Mouse (Mus musculus) intestine, postnatal 0 days (tissue): ENCODE measurements around the gene Dmxl2. TPM values are rescaled to one million over a fixed set of nuclear protein-coding genes. Genes with fewer than 3 reads are reported as not detected.
A peak's percentile ranks its signal among the peaks of the same experiment; 100 is the strongest.

Experiments used
- ATAC-seq: fragments of 200-750 bp; cut with Nextera tagmentation; 2 replicates; pipeline ENCODE4 v1.8.0; 2017; ENCODE audit warnings: mild to moderate bottlenecking, moderate TSS enrichment, moderate library complexity
- H3K27ac ChIP-seq: fragments of 300-500 bp; sonication (generic); 2 replicates; pipeline ENCODE4 v1.5.1; 2014; ENCODE audit warnings: mild to moderate bottlenecking, low read depth, low read length, moderate library complexity
- H3K27me3 ChIP-seq: fragments of 300-500 bp; sonication (generic); replicated peaks from 2 replicates; pipeline ENCODE4 v1.6.1; 2014; ENCODE audit warnings: low read length, mixed read lengths; ENCODE audit not compliant: control insufficient read depth, insufficient read depth
- H3K36me3 ChIP-seq: fragments of 300-500 bp; sonication (generic); 2 replicates; pipeline ENCODE4 v1.6.1; 2014; ENCODE audit warnings: mild to moderate bottlenecking, moderate library complexity; ENCODE audit not compliant: control insufficient read depth, insufficient read depth
- H3K4me1 ChIP-seq: fragments of 300-500 bp; sonication (generic); replicated peaks from 2 replicates; pipeline ENCODE4 v1.6.1; 2014; ENCODE audit warnings: antibody characterized with exemption, low read length, mixed read lengths; ENCODE audit not compliant: control insufficient read depth, insufficient read depth
- H3K4me2 ChIP-seq: fragments of 300-500 bp; sonication (generic); replicated peaks from 2 replicates; pipeline ENCODE4 v1.6.1; 2014; ENCODE audit warnings: low read depth, mild to moderate bottlenecking, moderate library complexity
- H3K4me3 ChIP-seq: fragments of 300-500 bp; sonication (generic); 2 replicates; pipeline ENCODE4 v1.5.1; 2014; ENCODE audit warnings: low read depth, low read length
- H3K9ac ChIP-seq: fragments of 300-500 bp; sonication (generic); 2 replicates; pipeline ENCODE4 v1.6.1; 2014; ENCODE audit warnings: mild to moderate bottlenecking, low read depth, low read length
- H3K9me3 ChIP-seq: fragments of 300-500 bp; sonication (generic); 2 replicates; pipeline ENCODE4 v1.6.1; 2016; ENCODE audit warnings: mixed run types; ENCODE audit not compliant: control insufficient read depth
- CTCF ChIP-seq: sonication (generic); IDR thresholded peaks from 2 replicates; pipeline ENCODE4 v1.5.1; 2016; ENCODE audit warnings: low read depth, mild to moderate bottlenecking, control low read depth, antibody characterized with exemption, moderate library complexity
- WGBS: fragments of 180-500 bp; shearing (Covaris S2); extraction: QIAGEN DNeasy Blood & Tissue Kit; methylation state at CpG from one replicate; pipeline ENCODE4 v1.1.7; 2014; 5-methylcytosine and 5-hydroxymethylcytosine counted together
- polyA plus RNA-seq: library from polyadenylated mRNA; unstranded; fragments of >200 nt; fragmentation: Nextera tagmentation; extraction: Ambion mirVana; gene quantifications from 2 replicates; pipeline ENCODE4 v1.2.1, GENCODE M21; 2015

Dmxl2 gene
- polyA plus RNA-seq, 1 experiment from 2014 or later, result 5.2 TPM

DNA sequence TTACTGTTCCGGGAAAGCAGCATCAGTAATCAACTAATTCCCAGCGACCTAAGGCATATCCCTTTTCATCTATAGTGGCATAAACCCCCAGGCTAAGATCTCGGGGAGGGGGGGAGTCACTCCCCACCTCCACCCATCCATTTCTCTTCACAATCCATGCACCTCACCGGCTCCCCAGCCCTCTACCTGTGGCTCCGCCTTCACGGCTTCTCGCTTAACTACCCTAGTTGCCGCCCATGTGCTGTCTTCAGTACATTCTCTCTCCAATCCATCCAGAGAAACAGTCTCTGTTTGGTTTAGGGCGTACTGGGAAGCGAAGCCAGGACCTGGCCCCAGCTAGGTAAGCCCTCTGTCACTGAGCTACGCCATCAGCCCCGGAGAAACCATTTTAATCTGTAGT lies 1.4 kb upstream of the Dmxl2 start:
- Histone ChIP-seq H3K4me1 (no peaks in the 10 kb centered on the region), H3K9ac (no peak overlapping the region), H3K36me3 (no peaks in the 10 kb centered on the region), H3K4me2 (peak overlapping the region; percentile 100), H3K27ac (no peak overlapping the region), H3K9me3 (no peaks in the 10 kb centered on the region), H3K27me3 (0 out of 2 replicates have a peak, but pooled peaks cover 2% of the 10 kb centered on the region), H3K4me3 (peak overlapping the region; percentile 65; the same call in 1 of the 2 replicates)
- TF ChIP-seq CTCF, result no peak
- ATAC-seq, result no peak
- WGBS, result 7% methylated on average over 12 of the region's 12 CpGs

DNA sequence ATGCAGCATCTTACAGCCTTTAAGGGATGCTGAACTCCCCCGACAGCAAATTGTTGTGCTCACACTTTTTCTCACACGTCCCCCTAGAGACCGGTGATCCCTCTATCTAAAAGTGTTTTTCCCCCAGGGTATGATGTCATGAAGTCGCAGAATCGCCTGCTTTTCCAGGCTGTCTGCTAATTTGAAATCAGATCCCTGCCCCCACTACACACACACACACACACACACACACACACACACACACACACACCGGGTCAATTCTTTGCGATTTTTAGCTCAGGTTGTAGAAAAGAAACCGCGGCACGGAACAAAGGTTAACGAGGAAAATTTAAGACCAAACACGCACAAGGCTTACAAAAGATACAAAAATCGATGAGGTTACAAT lies 677 bp upstream of the Dmxl2 start:
- no peaks in the 10 kb centered on the region for H3K9me3 ChIP-seq
- peak overlapping the region; percentile 65 for H3K4me3 ChIP-seq
- peak overlapping the region; percentile 79; the same call in 1 of the 2 replicates for H3K9ac ChIP-seq
- H3K27me3 ChIP-seq, result 0 out of 2 replicates have a peak, but pooled peaks cover 2% of the 10 kb centered on the region
- H3K4me1 ChIP-seq, result no peaks in the 10 kb centered on the region
- no peak overlapping the region for H3K27ac ChIP-seq
- ATAC-seq, result no peak
- H3K4me2 ChIP-seq, result peak overlapping the region; percentile 100
- no peak for TF ChIP-seq CTCF
- 3% methylated on average over 13 of the region's 13 CpGs for WGBS
- no peaks in the 10 kb centered on the region for H3K36me3 ChIP-seq

DNA sequence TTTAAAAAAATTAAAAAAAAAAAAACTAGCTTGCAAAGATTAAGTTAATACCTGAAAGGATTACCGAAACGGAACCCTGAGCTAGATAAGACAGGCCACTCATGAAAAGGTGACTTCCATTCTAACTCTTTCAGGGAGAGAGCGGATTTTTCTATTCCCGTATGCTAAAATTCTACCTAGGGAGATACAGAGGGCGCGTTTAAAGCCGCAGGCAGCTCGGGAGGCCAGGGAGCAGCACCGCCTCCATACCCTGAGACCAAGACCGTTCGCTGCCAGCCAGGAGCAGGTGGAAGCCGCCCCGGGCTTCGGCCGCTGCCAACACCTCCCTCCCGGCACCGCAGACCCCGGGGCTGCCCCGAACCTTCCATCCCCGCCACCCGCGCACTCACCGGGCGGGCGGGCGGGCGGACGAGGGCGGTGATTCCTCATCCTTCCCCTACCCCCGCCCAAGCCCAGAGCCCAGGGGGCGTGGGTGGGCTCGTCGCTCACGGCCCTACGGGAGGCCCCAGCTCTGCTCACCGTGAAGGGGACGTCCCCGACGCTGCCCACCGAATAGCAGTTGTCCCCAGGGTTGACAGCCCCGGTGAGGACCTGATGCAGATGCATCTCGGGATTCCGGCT lies 484 bp downstream of the Dmxl2 start:
- peak overlapping the region; percentile 73 for H3K27ac ChIP-seq
- H3K4me3 ChIP-seq, result peak overlapping the region; percentile 65
- TF ChIP-seq CTCF, result no peak
- 0 out of 2 replicates have a peak, but pooled peaks cover 2% of the 10 kb centered on the region for H3K27me3 ChIP-seq
- no peak for ATAC-seq
- WGBS, result 1% methylated on average over 43 of the region's 43 CpGs
- no peaks in the 10 kb centered on the region for H3K9me3 ChIP-seq
- H3K4me2 ChIP-seq, result peak overlapping the region; percentile 100
- no peaks in the 10 kb centered on the region for H3K4me1 ChIP-seq
- H3K36me3 ChIP-seq, result no peaks in the 10 kb centered on the region
- H3K9ac ChIP-seq, result peak overlapping the region; percentile 79

DNA sequence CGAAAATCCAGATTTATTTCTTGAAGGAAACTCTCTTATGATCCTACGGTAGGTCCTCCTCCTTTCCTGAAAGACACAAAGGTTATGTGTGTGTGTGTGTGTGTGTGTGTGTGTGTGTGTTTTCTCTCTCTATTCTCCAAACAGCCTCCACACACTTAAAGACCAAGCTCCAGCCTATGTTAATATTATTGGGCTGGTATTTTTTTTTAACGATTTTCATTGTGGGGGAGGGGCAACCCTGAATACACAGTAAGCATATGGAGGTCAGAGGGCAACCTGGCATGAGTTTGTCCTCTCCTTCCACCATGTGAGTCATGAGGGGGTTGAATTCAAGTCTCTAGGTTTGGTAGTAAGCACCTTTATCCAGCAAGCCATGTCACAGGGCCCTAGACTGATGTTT lies 1.6 kb downstream of the Dmxl2 start:
- Histone ChIP-seq H3K4me1 (no peaks in the 10 kb centered on the region), H3K36me3 (no peaks in the 10 kb centered on the region), H3K4me3 (no peak overlapping the region), H3K4me2 (no peak overlapping the region), H3K9me3 (no peaks in the 10 kb centered on the region), H3K27me3 (0 out of 2 replicates have a peak, but pooled peaks cover 2% of the 10 kb centered on the region), H3K27ac (no peak overlapping the region), H3K9ac (no peak overlapping the region)
- TF ChIP-seq CTCF, result no peak
- no peak for ATAC-seq
- WGBS, result 73% methylated on average over 3 of the region's 3 CpGs

DNA sequence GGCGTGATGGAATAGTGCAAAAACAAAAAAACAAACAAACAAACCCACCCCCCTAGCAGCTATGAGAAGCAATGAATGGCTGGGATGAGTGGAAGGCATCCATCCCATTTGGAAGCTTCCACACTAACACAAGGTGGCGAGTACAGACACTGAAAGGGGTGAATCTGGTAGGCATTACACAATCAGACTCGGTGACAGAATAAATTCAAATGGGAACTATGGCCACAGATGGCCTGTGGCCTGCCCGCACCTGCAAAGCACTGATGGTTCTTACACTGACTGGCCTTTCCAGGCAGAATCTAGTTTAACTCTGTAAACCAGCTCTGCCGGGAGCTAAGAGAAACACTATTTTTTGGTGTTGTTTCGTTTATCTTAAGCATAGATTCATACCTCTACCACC lies 2.1 kb downstream of the Dmxl2 start:
- H3K27me3 ChIP-seq, result 0 out of 2 replicates have a peak, but pooled peaks cover 2% of the 10 kb centered on the region
- no peak overlapping the region for H3K9ac ChIP-seq
- WGBS, result 91% methylated on average over 6 of the region's 6 CpGs
- ATAC-seq, result no peak
- H3K4me2 ChIP-seq, result no peak overlapping the region
- H3K36me3 ChIP-seq, result no peaks in the 10 kb centered on the region
- no peak overlapping the region for H3K27ac ChIP-seq
- TF ChIP-seq CTCF, result no peak
- no peaks in the 10 kb centered on the region for H3K4me1 ChIP-seq
- no peak overlapping the region for H3K4me3 ChIP-seq
- H3K9me3 ChIP-seq, result no peaks in the 10 kb centered on the region

DNA sequence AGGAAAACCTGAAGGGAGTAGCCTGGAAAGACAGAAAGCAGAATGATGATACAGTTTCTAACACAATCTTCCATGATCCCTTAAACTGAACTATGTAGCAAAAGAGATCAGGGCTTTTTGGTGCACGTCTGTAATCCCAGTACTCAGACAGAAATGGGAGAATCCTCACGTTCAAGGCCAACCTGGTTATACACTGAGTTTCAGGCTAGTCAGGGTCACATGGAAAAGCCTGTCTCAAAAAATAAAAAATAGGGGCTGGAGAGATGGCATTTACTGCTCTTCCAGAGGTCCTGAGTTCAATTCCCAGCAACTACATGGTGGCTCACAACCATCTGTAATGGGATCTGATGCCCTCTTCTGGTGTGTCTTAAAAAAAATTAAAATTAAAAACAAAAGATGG lies 11.0 kb downstream of the Dmxl2 start:
- no peak overlapping the region for H3K4me3 ChIP-seq

More for the DNA sequence above, 11.0 kb downstream of the Dmxl2 start:
- no peaks in the 10 kb centered on the region for H3K4me1 ChIP-seq
- 77% methylated on average over 2 of the region's 2 CpGs for WGBS
- no peaks in the 10 kb centered on the region for H3K9me3 ChIP-seq
- no peak for TF ChIP-seq CTCF
- no peak for ATAC-seq
- H3K4me2 ChIP-seq, result no peak overlapping the region
- H3K36me3 ChIP-seq, result no peaks in the 10 kb centered on the region
- H3K27me3 ChIP-seq, result no peaks in the 10 kb centered on the region
- no peak overlapping the region for H3K27ac ChIP-seq
- H3K9ac ChIP-seq, result no peak overlapping the region
